Mouse (Mus musculus) ES-E14 (cell line): ENCODE data around the gene A730015C16Rik.

ENCODE experiments used
- HCFC1 ChIP-seq: IDR thresholded peaks from 2 replicates; pipeline ENCODE4 v1.6.1; 2012; ENCODE audit warnings: low read length, inconsistent platforms, borderline replicate concordance; ENCODE audit not compliant: insufficient read depth
- MAFK ChIP-seq: IDR thresholded peaks from 2 replicates; pipeline ENCODE4 v1.6.1; 2014; ENCODE audit warnings: mild to moderate bottlenecking, low read depth, low read length, inconsistent platforms; ENCODE audit not compliant: insufficient read depth
- ZNF384 ChIP-seq: IDR thresholded peaks from 2 replicates; pipeline ENCODE4 v1.6.1; 2012; ENCODE audit warnings: low read depth, low read length, inconsistent platforms

DNA sequence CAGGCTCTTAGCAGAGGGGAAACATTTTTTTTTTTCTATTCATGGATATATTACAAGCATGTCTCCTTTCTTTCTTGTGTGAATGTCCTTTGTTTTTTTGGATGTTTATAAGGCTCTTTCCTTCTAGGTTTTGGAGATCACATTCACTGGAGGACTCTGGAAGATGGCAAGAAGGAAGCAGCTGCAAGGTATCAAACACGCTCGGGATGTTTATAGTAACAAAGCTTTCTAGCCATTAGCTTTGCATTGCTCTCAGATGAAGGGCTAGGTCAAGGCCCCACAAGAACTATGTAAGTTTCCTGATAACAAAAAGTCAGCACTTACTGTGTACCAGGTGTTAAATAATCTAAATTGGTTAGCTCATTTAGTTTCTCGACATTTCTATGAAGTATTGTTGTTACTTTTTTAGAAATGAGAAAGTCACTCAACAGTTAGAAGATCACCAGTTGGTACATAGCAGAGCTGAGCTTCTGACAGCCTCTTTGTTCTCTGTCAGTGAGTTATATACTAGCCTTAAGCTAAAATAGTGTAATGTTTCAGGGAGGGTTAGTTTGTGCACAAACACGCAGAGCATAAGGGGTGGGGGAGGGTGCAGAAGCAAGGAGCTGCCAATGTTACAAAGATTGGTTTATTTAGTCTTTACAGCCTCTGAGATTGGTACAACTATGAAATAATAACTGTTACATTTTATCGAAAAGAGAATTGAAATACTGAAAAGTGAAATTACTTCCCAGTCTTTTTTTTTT, 2.4 kb downstream of the A730015C16Rik start:
- TF ChIP-seq MAFK (no peak), HCFC1 (no peak), ZNF384 (no peak)
